Mouse (Mus musculus): ENCODE measurements at regions not wholly inside any gene's neighbourhood (a gene's known extent, or its start where the extent isn't known, plus 50 kb on each side); places are given as distances from the start of the nearest gene placed in this dataset.

- DNase-seq (ENCODE audit: low spot score) = no peak
These were observed 71.4 kb upstream of the Gypa start for GRCm38 (mm10) chr8:80422190-80422589.

- no peak for DNase-seq (ENCODE audit: low spot score)
These were observed 77.5 kb upstream of the Gypa start for GRCm38 (mm10) chr8:80416121-80416520.

- peak; percentile 3 for DNase-seq (ENCODE audit: low spot score)
These were observed 93.9 kb upstream of the Gypa start for GRCm38 (mm10) chr8:80399594-80400207.

GRCm38 (mm10) chr8:80395010-80395409, 98.6 kb upstream of the Gypa start:
- no peak for DNase-seq (ENCODE audit: low spot score)

- DNase-seq (ENCODE audit: low spot score) = no peak
These were observed 100.5 kb upstream of the Gypa start for GRCm38 (mm10) chr8:80393111-80393510.

GRCm38 (mm10) chr8:80369221-80369620, 124.4 kb upstream of the Gypa start:
- no peak for DNase-seq (ENCODE audit: low spot score)

GRCm38 (mm10) chr8:80364059-80364458, 129.5 kb upstream of the Gypa start:
- no peak for DNase-seq (ENCODE audit: low spot score)

GRCm38 (mm10) chr8:80343299-80343698, 150.3 kb upstream of the Gypa start:
- no peak for DNase-seq (ENCODE audit: low spot score)

- no peak for DNase-seq (ENCODE audit: low spot score)
These were observed 155.7 kb upstream of the Gypa start for GRCm38 (mm10) chr8:80337872-80338271.

- DNase-seq (ENCODE audit: low spot score) = no peak
These were observed 164.9 kb upstream of the Gypa start for GRCm38 (mm10) chr8:80328676-80329075.

GRCm38 (mm10) chr8:80325859-80326258, 167.7 kb upstream of the Gypa start:
- no peak for DNase-seq (ENCODE audit: low spot score)

- no peak for DNase-seq (ENCODE audit: low spot score)
These were observed 168.4 kb upstream of the Gypa start for GRCm38 (mm10) chr8:80325132-80325531.

- no peak for DNase-seq (ENCODE audit: low spot score)
These were observed 175.2 kb upstream of the Gypa start for GRCm38 (mm10) chr8:80318231-80318870.

- peak; percentile 45 for DNase-seq (ENCODE audit: low spot score)
These were observed 178.2 kb upstream of the Gypa start for GRCm38 (mm10) chr8:80315371-80315770.

GRCm38 (mm10) chr8:80314826-80315225, 178.8 kb upstream of the Gypa start:
- DNase-seq (ENCODE audit: low spot score) = no peak

GRCm38 (mm10) chr8:80313883-80314635, 179.5 kb upstream of the Gypa start:
- no peak for DNase-seq (ENCODE audit: low spot score)

GRCm38 (mm10) chr8:80307761-80308160, 185.8 kb upstream of the Gypa start:
- DNase-seq (ENCODE audit: low spot score) = no peak

GRCm38 (mm10) chr8:80298596-80298995, 195.0 kb upstream of the Gypa start:
- DNase-seq (ENCODE audit: low spot score) = no peak

GRCm38 (mm10) chr8:80290311-80290710, 203.3 kb upstream of the Gypa start:
- no peak for DNase-seq (ENCODE audit: low spot score)

GRCm38 (mm10) chr8:80289282-80289681, 204.3 kb upstream of the Gypa start:
- no peak for DNase-seq (ENCODE audit: low spot score)

GRCm38 (mm10) chr8:80268910-80269460, 211.2 kb upstream of the Hhip start:
- no peak for DNase-seq (ENCODE audit: low spot score)

GRCm38 (mm10) chr8:80264915-80265314, 207.1 kb upstream of the Hhip start:
- no peak for DNase-seq (ENCODE audit: low spot score)

GRCm38 (mm10) chr8:80263468-80263945, 205.7 kb upstream of the Hhip start:
- no peak for DNase-seq (ENCODE audit: low spot score)

Data from ovary, postnatal 14 days (tissue).